Mouse (Mus musculus) CH12.LX (cell line): ENCODE measurements around the gene Aes. TPM values are rescaled to one million over a fixed set of nuclear protein-coding genes. Genes with fewer than 3 reads are reported as not detected.

Experiments used
- DNase-seq: peaks from one replicate; pipeline ENCODE4 v3.0.0-alpha.2; 2013; ENCODE audit errors: extremely low read depth
- H3K27ac ChIP-seq: 2 replicates; pipeline ENCODE4 v1.5.1; 2012; ENCODE audit warnings: low read depth, mild to moderate bottlenecking, control low read depth, moderate library complexity; ENCODE audit not compliant: insufficient read depth
- H3K27me3 ChIP-seq: replicated peaks from 2 replicates; pipeline ENCODE3; 2012; ENCODE audit warnings: inconsistent platforms
- H3K36me3 ChIP-seq, 2 experiments: replicated peaks in 1 of 2; 2 replicates each; pipeline versions ENCODE3 to v1.6.1; 2012; ENCODE audit warnings: inconsistent platforms in 1 of 2, low read length in 1 of 2, mild to moderate bottlenecking in 1 of 2, mixed read lengths in 1 of 2, moderate library complexity in 1 of 2; ENCODE audit not compliant: control insufficient read depth in 1 of 2, insufficient read depth in 1 of 2
- H3K4me1 ChIP-seq, 2 experiments: 2 replicates each; pipeline ENCODE4 v1.6.1; 2012; ENCODE audit warnings: inconsistent platforms in 1 of 2, moderate library complexity in 1 of 2; ENCODE audit not compliant: insufficient read depth in 2 of 2, control insufficient read depth in 1 of 2
- H3K4me2 ChIP-seq: 2 replicates; pipeline ENCODE4 v1.6.1; 2012; ENCODE audit warnings: low read depth, mild to moderate bottlenecking, control low read depth; ENCODE audit not compliant: poor library complexity, insufficient read depth, severe bottlenecking
- H3K4me3 ChIP-seq, 3 experiments: fragments of 150-350 bp in 1 of 3; sonication (generic) in 1 of 3; replicated peaks in 1 of 3; 2 replicates each; pipeline versions ENCODE3 to v1.5.1; 2011 to 2012; ENCODE audit warnings: low read depth in 2 of 3, low read length in 2 of 3, mild to moderate bottlenecking in 2 of 3, moderate library complexity in 2 of 3, control low read depth in 1 of 3, improper control_type of control experiment in 1 of 3, inconsistent platforms in 1 of 3, mixed read lengths in 1 of 3; ENCODE audit not compliant: poor library complexity in 1 of 3
- H3K79me2 ChIP-seq: replicated peaks from 2 replicates; pipeline ENCODE4 v1.6.1; 2012; ENCODE audit warnings: mild to moderate bottlenecking, moderate library complexity; ENCODE audit not compliant: control insufficient read depth, poor library complexity, insufficient read depth, severe bottlenecking; ENCODE audit errors: extremely low read depth
- H3K9ac ChIP-seq: 2 replicates; pipeline ENCODE4 v1.6.1; 2012; ENCODE audit warnings: low read depth, mild to moderate bottlenecking, control low read depth, moderate library complexity; ENCODE audit not compliant: insufficient read depth
- H3K9me3 ChIP-seq: replicated peaks from 2 replicates; pipeline ENCODE3; 2012; ENCODE audit warnings: low read length, inconsistent platforms, mixed read lengths
- BHLHE40 ChIP-seq: IDR thresholded peaks from 2 replicates; pipeline ENCODE4 v1.6.1; 2011; ENCODE audit warnings: mild to moderate bottlenecking, low read depth, low read length, improper control_type of control experiment
- CHD1 ChIP-seq: IDR thresholded peaks from 2 replicates; pipeline ENCODE4 v1.6.1; 2012; ENCODE audit warnings: low read depth, low read length, improper control_type of control experiment, inconsistent platforms
- CHD2 ChIP-seq: IDR thresholded peaks from 2 replicates; pipeline ENCODE4 v1.6.1; 2011; ENCODE audit warnings: low read length, improper control_type of control experiment
- CTCF ChIP-seq, 2 experiments: IDR thresholded peaks in 1 of 2; conservative IDR thresholded peaks in 1 of 2; 2 replicates each; pipeline ENCODE4 v1.5.1; 2011 to 2012; ENCODE audit warnings: low read depth in 2 of 2, low read length in 2 of 2, improper control_type of control experiment in 1 of 2, inconsistent platforms in 1 of 2, mild to moderate bottlenecking in 1 of 2, moderate library complexity in 1 of 2
- E2F4 ChIP-seq: IDR thresholded peaks from 2 replicates; pipeline ENCODE4 v1.6.1; 2011; ENCODE audit warnings: low read depth, low read length, improper control_type of control experiment; ENCODE audit not compliant: insufficient replicate concordance
- EP300 ChIP-seq: IDR thresholded peaks from 2 replicates; pipeline ENCODE4 v1.6.1; 2011; ENCODE audit warnings: low read length, improper control_type of control experiment
- ETS1 ChIP-seq: conservative IDR thresholded peaks from 2 replicates; pipeline ENCODE4 v1.6.1; 2012; ENCODE audit warnings: low read depth, mild to moderate bottlenecking, inconsistent platforms, low read length, improper control_type of control experiment, moderate library complexity
- GABPA ChIP-seq: IDR thresholded peaks from 2 replicates; pipeline ENCODE4 v1.6.1; 2012; ENCODE audit warnings: low read depth, low read length, improper control_type of control experiment, inconsistent platforms; ENCODE audit not compliant: insufficient replicate concordance
- IRF4 ChIP-seq: IDR thresholded peaks from 2 replicates; pipeline ENCODE4 v1.6.1; 2014; ENCODE audit warnings: low read depth, mild to moderate bottlenecking, inconsistent platforms, low read length, improper control_type of control experiment
- JUN ChIP-seq: IDR thresholded peaks from 2 replicates; pipeline ENCODE4 v1.6.1; 2011; ENCODE audit warnings: low read depth, mild to moderate bottlenecking, low read length, improper control_type of control experiment, moderate library complexity; ENCODE audit not compliant: insufficient read depth
- JUND ChIP-seq: conservative IDR thresholded peaks from 2 replicates; pipeline ENCODE4 v1.6.1; 2011; ENCODE audit warnings: low read depth, low read length, improper control_type of control experiment
- KAT2A ChIP-seq: IDR thresholded peaks from 2 replicates; pipeline ENCODE4 v1.6.1; 2012; ENCODE audit warnings: low read length, improper control_type of control experiment, inconsistent platforms; ENCODE audit not compliant: insufficient replicate concordance
- MEF2A ChIP-seq: IDR thresholded peaks from 2 replicates; pipeline ENCODE4 v1.6.1; 2014; ENCODE audit warnings: low read depth, mild to moderate bottlenecking, inconsistent platforms, low read length, improper control_type of control experiment, borderline replicate concordance
- MYC ChIP-seq: IDR thresholded peaks from 2 replicates; pipeline ENCODE4 v1.6.1; 2011; ENCODE audit warnings: low read depth, mild to moderate bottlenecking, improper control_type of control experiment, low read length
- NELFE ChIP-seq: IDR thresholded peaks from 2 replicates; pipeline ENCODE4 v1.6.1; 2011; ENCODE audit warnings: low read depth, low read length, improper control_type of control experiment
- POLR2A ChIP-seq: IDR thresholded peaks from 2 replicates; pipeline ENCODE4 v1.6.1; 2011; ENCODE audit warnings: low read depth, mild to moderate bottlenecking, improper control_type of control experiment, low read length
- POLR2AphosphoS2 ChIP-seq: IDR thresholded peaks from 2 replicates; pipeline ENCODE4 v1.6.1; 2011; ENCODE audit warnings: low read depth, low read length, improper control_type of control experiment
- RAD21 ChIP-seq: IDR thresholded peaks from 2 replicates; pipeline ENCODE4 v1.6.1; 2011; ENCODE audit warnings: low read depth, mild to moderate bottlenecking, low read length, improper control_type of control experiment, moderate library complexity
- SIN3A ChIP-seq: IDR thresholded peaks from 2 replicates; pipeline ENCODE4 v1.6.1; 2012; ENCODE audit warnings: low read length, improper control_type of control experiment, inconsistent platforms
- SMC3 ChIP-seq: IDR thresholded peaks from 2 replicates; pipeline ENCODE4 v1.6.1; 2011; ENCODE audit warnings: low read depth, low read length, improper control_type of control experiment
- UBTF ChIP-seq: IDR thresholded peaks from 2 replicates; pipeline ENCODE4 v1.6.1; 2012; ENCODE audit warnings: low read depth, mild to moderate bottlenecking, inconsistent platforms, low read length, improper control_type of control experiment, moderate library complexity
- USF1 ChIP-seq: IDR thresholded peaks from 2 replicates; pipeline ENCODE4 v1.6.1; 2014; ENCODE audit warnings: low read depth, mild to moderate bottlenecking, inconsistent platforms, low read length, improper control_type of control experiment
- USF2 ChIP-seq: conservative IDR thresholded peaks from 2 replicates; pipeline ENCODE4 v1.6.1; 2011; ENCODE audit warnings: low read depth, low read length, improper control_type of control experiment
- ZKSCAN1 ChIP-seq: IDR thresholded peaks from 2 replicates; pipeline ENCODE4 v1.6.1; 2012; ENCODE audit warnings: low read depth, inconsistent platforms, low read length, improper control_type of control experiment, borderline replicate concordance
- dilution Hi-C: fragments of 300-500 bp; cut with MboI; formaldehyde crosslinking; loops from 2 replicates; pipeline ENCODE4 v1.14.3; 2020; ENCODE audit warnings: low sequenced_read_pairs; ENCODE audit not compliant: extremely low pct_unique_long_range_greater_than_20kb, extremely low pct_ligation_motif_present
- in situ Hi-C: fragments of 300-500 bp; cut with MboI; formaldehyde crosslinking; loops from 3 replicates; pipeline ENCODE4 v1.14.3; 2019; ENCODE audit warnings: low sequenced_read_pairs, low pct_ligation_motif_present, low pct_unique_long_range_greater_than_20kb, mixed read lengths
- polyA plus RNA-seq: library from polyadenylated mRNA; unstranded; fragments of >175 nt; gene quantifications from 2 replicates; pipeline ENCODE4 v1.2.1, GENCODE M21; 2012; ENCODE audit warnings: low read depth; ENCODE audit not compliant: insufficient read length
- total RNA-seq, 2 experiments: library from RNA; depleted of rRNA; stranded (reverse); fragments of 300-350 nt in 1 of 2; fragments of >200 nt in 1 of 2; gene quantifications; 2 replicates each; pipeline ENCODE4 v1.2.3; 2012 to 2014

Gene Aes
- total and polyA plus RNA-seq, 3 experiments = 11.5 to 114 (median 25.1) TPM

DNA sequence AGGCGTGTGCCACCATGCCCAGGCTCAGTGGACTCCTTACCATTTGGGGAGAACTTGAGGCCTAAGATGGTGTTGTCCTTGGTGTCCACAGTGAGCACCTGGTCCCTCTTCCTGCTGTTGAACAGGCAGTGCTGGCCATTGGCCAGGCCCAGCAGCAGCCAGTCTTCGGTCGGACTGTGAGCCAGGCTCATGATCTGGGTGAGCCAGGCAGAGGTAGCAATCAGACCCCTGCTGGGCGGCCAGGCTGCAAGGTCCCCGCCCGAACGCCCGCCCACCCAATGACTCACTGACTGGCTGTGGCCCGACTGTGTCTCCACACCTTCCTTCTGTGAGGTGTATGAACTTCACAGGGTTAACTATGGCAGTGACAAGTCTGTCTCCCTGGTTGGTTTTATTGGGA, 32.6 kb downstream of the Aes start:
- dilution Hi-C loops (no loop called here), in situ Hi-C loops (no loop called here)
- H3K27ac ChIP-seq = no peak overlapping the region
- no peaks in the 10 kb centered on the region for H3K79me2 ChIP-seq
- H3K9ac ChIP-seq = no peak overlapping the region
- TF ChIP-seq JUND (no peak), ETS1 (no peak), KAT2A (no peak), POLR2AphosphoS2 (no peak), NELFE (no peak), UBTF (no peak), MYC (no peak)
- no peaks in the 10 kb centered on the region for H3K36me3 ChIP-seq
- H3K4me2 ChIP-seq = no peak overlapping the region
- DNase-seq = no peak
- H3K4me3 ChIP-seq = no peak overlapping the region
- no peaks in the 10 kb centered on the region for H3K9me3 ChIP-seq
- H3K27me3 ChIP-seq = peaks cover 97% of the 10 kb centered on the region
- H3K4me1 ChIP-seq = 0 out of 4 replicates have a peak, but pooled peaks cover 0 to 2% of the 10 kb centered on the region in 2 experiments

DNA sequence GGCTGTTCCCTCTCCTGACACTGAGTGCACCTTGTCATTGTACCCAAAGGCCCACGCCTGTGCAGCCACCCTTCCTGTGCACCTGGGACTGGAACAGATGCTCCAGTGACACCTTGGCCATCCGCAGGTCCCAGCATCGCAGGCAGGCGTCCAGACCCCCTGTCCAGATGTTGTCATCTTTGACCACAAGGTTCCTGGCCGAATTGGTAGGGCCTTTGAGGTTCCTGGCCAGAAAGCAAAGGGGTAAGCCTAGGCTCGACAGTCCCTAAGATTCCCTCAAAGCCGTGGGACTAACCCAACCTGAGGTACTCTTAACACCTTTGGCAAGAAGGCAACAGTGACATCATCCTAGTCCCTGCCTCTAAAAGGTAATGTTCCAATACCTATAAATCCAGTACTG, 33.3 kb downstream of the Aes start:
- no peaks in the 10 kb centered on the region for H3K9me3 ChIP-seq
- H3K4me1 ChIP-seq = peaks cover 0 to 4% of the 10 kb centered on the region in 2 experiments; a peak in 2 of 4 replicates
- H3K4me3 ChIP-seq = no peak overlapping the region
- no peaks in the 10 kb centered on the region for H3K79me2 ChIP-seq
- no peak for TF ChIP-seq SIN3A
- TF ChIP-seq E2F4 = no peak
- TF ChIP-seq ETS1 = no peak
- TF ChIP-seq GABPA = no peak
- no peak for TF ChIP-seq ZKSCAN1
- TF ChIP-seq MEF2A = no peak
- TF ChIP-seq RAD21 = no peak
- no peak for TF ChIP-seq USF2
- TF ChIP-seq UBTF = no peak
- no peak for TF ChIP-seq USF1
- no peak for TF ChIP-seq JUN
- no peak for TF ChIP-seq CHD2
- no peak for TF ChIP-seq CTCF (conservative IDR thresholded peaks at IDR 0.05 in 1 of 2, IDR thresholded peaks at IDR 0.05 in 1 of 2; ENCODE audit: low read depth in 2 of 2, low read length in 2 of 2)
- TF ChIP-seq EP300 = no peak
- TF ChIP-seq POLR2A = no peak
- TF ChIP-seq IRF4 = no peak
- TF ChIP-seq CHD1 = no peak
- no peak for TF ChIP-seq POLR2AphosphoS2
- TF ChIP-seq SMC3 = no peak
- TF ChIP-seq BHLHE40 = no peak
- peaks cover 95% of the 10 kb centered on the region for H3K27me3 ChIP-seq
- H3K9ac ChIP-seq = no peak overlapping the region
- no peaks in the 10 kb centered on the region for H3K36me3 ChIP-seq
- dilution Hi-C loops = no loop called here
- H3K27ac ChIP-seq = no peak overlapping the region
- in situ Hi-C loops = no loop called here
- DNase-seq = no peak
- H3K4me2 ChIP-seq = no peak overlapping the region
